Mouse (Mus musculus) heart, embryonic 11.5 days (tissue): ENCODE measurements around the gene Cep250. TPM values are rescaled to one million over a fixed set of nuclear protein-coding genes. Genes with fewer than 3 reads are reported as not detected.
"Not testable (repeated sequence)": the region's sequence is repeated elsewhere in the genome, so short reads cannot be mapped to it uniquely, and the experiment has no call there.

Experiments
- ATAC-seq: fragments of 200-750 bp; cut with Nextera tagmentation; replicated peaks from 2 replicates; pipeline ENCODE4 v1.8.0; 2017; ENCODE audit warnings: moderate library complexity; ENCODE audit not compliant: insufficient number of reproducible peaks, low FRiP score, low TSS enrichment
- H3K27ac ChIP-seq: fragments of 300-500 bp; sonication (generic); 2 replicates; pipeline ENCODE4 v1.5.1; 2014; ENCODE audit warnings: mild to moderate bottlenecking, low read depth, low read length
- H3K27me3 ChIP-seq: fragments of 300-500 bp; sonication (generic); 2 replicates; pipeline ENCODE4 v1.6.1; 2014; ENCODE audit warnings: mild to moderate bottlenecking, low read length, mixed read lengths; ENCODE audit not compliant: control insufficient read depth, insufficient read depth
- H3K36me3 ChIP-seq: fragments of 300-500 bp; sonication (generic); 2 replicates; pipeline ENCODE4 v1.6.1; 2014; ENCODE audit warnings: mild to moderate bottlenecking, low read length, moderate library complexity, mixed read lengths; ENCODE audit not compliant: control insufficient read depth, insufficient read depth
- H3K4me1 ChIP-seq: fragments of 300-500 bp; sonication (generic); 2 replicates; pipeline ENCODE4 v1.6.1; 2014; ENCODE audit warnings: low read length; ENCODE audit not compliant: control insufficient read depth, insufficient read depth
- H3K4me2 ChIP-seq: fragments of 300-500 bp; sonication (generic); 2 replicates; pipeline ENCODE4 v1.6.1; 2014; ENCODE audit warnings: mild to moderate bottlenecking, moderate library complexity
- H3K4me3 ChIP-seq: fragments of 300-500 bp; sonication (generic); 2 replicates; pipeline ENCODE4 v1.5.1; 2014; ENCODE audit warnings: low read depth, low read length
- H3K9ac ChIP-seq: fragments of 300-500 bp; sonication (generic); 2 replicates; pipeline ENCODE4 v1.6.1; 2014; ENCODE audit warnings: mild to moderate bottlenecking, low read depth, low read length, moderate library complexity
- H3K9me3 ChIP-seq: fragments of 300-500 bp; sonication (generic); replicated peaks from 2 replicates; pipeline ENCODE4 v1.6.1; 2016; ENCODE audit warnings: low read length; ENCODE audit not compliant: control insufficient read depth
- WGBS: fragments of 180-500 bp; shearing (Covaris S2); extraction: QIAGEN DNeasy Blood & Tissue Kit; methylation state at CpG from one replicate; pipeline ENCODE4 v1.1.7; 2014; ENCODE audit not compliant: insufficient replicate concordance; 5-methylcytosine and 5-hydroxymethylcytosine counted together
- polyA plus RNA-seq: library from polyadenylated mRNA; unstranded; fragments of >200 nt; fragmentation: Nextera tagmentation; extraction: Ambion mirVana; gene quantifications from 2 replicates; pipeline ENCODE4 v1.2.1, GENCODE M21; 2014

The Cep250 gene
- 6.4 and 12.3 TPM in 2 replicates for polyA plus RNA-seq

GRCm38 (mm10) chr2:155956134-155957059, at the start of gene Cep250:
Cep250 (plus strand) TSS chr2:155956458.
- no peaks in the 10 kb centered on the region for H3K9me3 ChIP-seq
- no peaks in the 10 kb centered on the region for H3K4me1 ChIP-seq
- peak within 1 kb of the TSS; percentile 93 for H3K4me3 ChIP-seq
- no peaks in the 10 kb centered on the region for H3K36me3 ChIP-seq
- H3K27me3 ChIP-seq, result 0 out of 2 replicates have a peak, but pooled peaks cover 3% of the 10 kb centered on the region
- peak within 1 kb of the TSS; percentile 99 for H3K9ac ChIP-seq
- peak; percentile 97 for ATAC-seq
- H3K27ac ChIP-seq, result peak within 1 kb of the TSS; percentile 86
- under 1% methylated on average over 58 of the region's 59 CpGs for WGBS
- peak within 1 kb of the TSS; percentile 76 for H3K4me2 ChIP-seq

- 88% methylated on average over 6 of the region's 6 CpGs for WGBS
- no peak for ATAC-seq
- Histone ChIP-seq H3K9me3 (no peaks in the 10 kb centered on the region), H3K27me3 (no peaks in the 10 kb centered on the region), H3K27ac (no peak overlapping the region), H3K4me3 (no peak overlapping the region), H3K4me2 (no peak overlapping the region), H3K36me3 (peaks cover 23% of the 10 kb centered on the region), H3K9ac (no peak overlapping the region), H3K4me1 (no peaks in the 10 kb centered on the region)
These were observed 41.6 kb upstream of the Cep250 start for GRCm38 (mm10) chr2:155914684-155915083.

GRCm38 (mm10) chr2:155923143-155923542, 33.1 kb upstream of the Cep250 start:
- Histone ChIP-seq H3K9ac (no peak overlapping the region), H3K27ac (no peak overlapping the region), H3K27me3 (no peaks in the 10 kb centered on the region), H3K4me3 (no peak overlapping the region), H3K9me3 (no peaks in the 10 kb centered on the region), H3K4me2 (no peak overlapping the region), H3K36me3 (peaks cover 7% of the 10 kb centered on the region; the same call in 1 of the 2 replicates), H3K4me1 (no peaks in the 10 kb centered on the region)
- 89% methylated on average over 7 of the region's 7 CpGs for WGBS
- no peak for ATAC-seq

GRCm38 (mm10) chr2:155925213-155925612, 31.0 kb upstream of the Cep250 start:
- not testable (repeated sequence) for H3K9me3 ChIP-seq, H3K27me3 ChIP-seq, H3K36me3 ChIP-seq, H3K27ac ChIP-seq, H3K4me1 ChIP-seq, H3K4me3 ChIP-seq, ATAC-seq, H3K9ac ChIP-seq, H3K4me2 ChIP-seq
- WGBS, result 94% methylated on average over 6 of the region's 6 CpGs

- Histone ChIP-seq H3K27me3 (no peaks in the 10 kb centered on the region), H3K9ac (peak overlapping the region; percentile 83)
- 77% methylated on average over 7 of the region's 7 CpGs for WGBS
These were observed 27.4 kb upstream of the Cep250 start for GRCm38 (mm10) chr2:155928711-155929345.

GRCm38 (mm10) chr2:155929531-155930442, 26.5 kb upstream of the Cep250 start, which contains the start of gene Uqcc1:
Uqcc1 (minus strand) TSS chr2:155930310.
- peak within 1 kb of the TSS; percentile 83 for H3K9ac ChIP-seq
- ATAC-seq, result peak; percentile 86
- H3K4me3 ChIP-seq, result peak within 1 kb of the TSS; percentile 72
- H3K27ac ChIP-seq, result peak within 1 kb of the TSS; percentile 86
- no peaks in the 10 kb centered on the region for H3K9me3 ChIP-seq
- H3K4me1 ChIP-seq, result peaks cover 9% of the 10 kb centered on the region
- H3K27me3 ChIP-seq, result no peaks in the 10 kb centered on the region
- peak within 1 kb of the TSS; percentile 76 for H3K4me2 ChIP-seq
- 1% methylated on average over 38 of the region's 38 CpGs for WGBS
- no peaks in the 10 kb centered on the region for H3K36me3 ChIP-seq

More at GRCm38 (mm10) chr2:155928711-155929345, 27.4 kb upstream of the Cep250 start:
- Histone ChIP-seq H3K4me3 (peak overlapping the region; percentile 72), H3K36me3 (no peaks in the 10 kb centered on the region), H3K4me2 (peak overlapping the region; percentile 76), H3K9me3 (no peaks in the 10 kb centered on the region), H3K27ac (peak overlapping the region; percentile 86; the same call in 1 of the 2 replicates), H3K4me1 (peaks cover 9% of the 10 kb centered on the region)
- ATAC-seq, result no peak

GRCm38 (mm10) chr2:155939897-155940529, 16.2 kb upstream of the Cep250 start:
- no peaks in the 10 kb centered on the region for H3K36me3 ChIP-seq

More at GRCm38 (mm10) chr2:155939897-155940529, 16.2 kb upstream of the Cep250 start:
- no peak for ATAC-seq
- Histone ChIP-seq H3K27ac (no peak overlapping the region), H3K9ac (no peak overlapping the region), H3K4me1 (0 out of 2 replicates have a peak, but pooled peaks cover 5% of the 10 kb centered on the region), H3K9me3 (no peaks in the 10 kb centered on the region), H3K4me2 (no peak overlapping the region), H3K27me3 (peaks cover 7% of the 10 kb centered on the region), H3K4me3 (no peak overlapping the region)
- 76% methylated on average over 7 of the region's 7 CpGs for WGBS
